Mouse (Mus musculus): ENCODE measurements around the gene Gp1ba. TPM values are rescaled to one million over a fixed set of nuclear protein-coding genes. Genes with fewer than 3 reads are reported as not detected.

The Gp1ba gene
- under 1 TPM; 0.32 to 0.39 TPM for total RNA-seq (2021)
- long read RNA-seq, experiment 1, result 0 reads
- long read RNA-seq, experiment 2, partial matches to known transcripts, result 0 of 1 reads
- long read RNA-seq, experiment 2, other reads (novel, unspliced or antisense), result 1 of 1 reads

DNA sequence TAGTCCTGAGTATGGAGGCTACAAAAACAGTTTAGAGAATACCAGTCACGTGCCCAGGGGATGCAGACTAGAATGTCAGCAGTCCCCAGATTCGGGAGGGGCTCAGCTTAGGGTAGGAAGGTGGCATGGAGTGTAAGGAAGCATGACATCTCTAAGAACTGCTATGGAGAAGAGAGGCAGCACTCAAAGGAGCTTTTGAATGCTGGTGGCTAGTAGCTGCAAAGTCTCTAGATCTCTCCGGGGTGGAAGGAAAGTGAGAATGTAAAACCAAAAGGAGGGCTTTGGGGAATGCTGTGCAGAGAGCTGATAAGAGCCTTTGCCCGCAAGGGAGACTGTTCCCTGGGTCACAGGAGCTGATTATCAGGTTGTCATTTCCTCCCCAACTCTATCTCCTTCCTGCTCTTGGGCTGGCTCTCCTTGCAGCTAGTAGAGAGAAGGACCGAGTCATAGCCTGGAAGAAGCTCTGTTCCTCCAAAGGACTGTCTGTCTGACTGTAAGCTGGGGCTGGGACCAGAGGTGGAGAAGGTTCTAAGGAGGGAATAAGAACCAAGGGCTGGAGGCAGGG lies at the start of gene Gp1ba:
TSS of gene Gp1ba (plus strand) at position 409 of the 565 bp plus-strand sequence.
- DNase-seq (ENCODE audit: low spot score in 2 of 2), result no peak

DNA sequence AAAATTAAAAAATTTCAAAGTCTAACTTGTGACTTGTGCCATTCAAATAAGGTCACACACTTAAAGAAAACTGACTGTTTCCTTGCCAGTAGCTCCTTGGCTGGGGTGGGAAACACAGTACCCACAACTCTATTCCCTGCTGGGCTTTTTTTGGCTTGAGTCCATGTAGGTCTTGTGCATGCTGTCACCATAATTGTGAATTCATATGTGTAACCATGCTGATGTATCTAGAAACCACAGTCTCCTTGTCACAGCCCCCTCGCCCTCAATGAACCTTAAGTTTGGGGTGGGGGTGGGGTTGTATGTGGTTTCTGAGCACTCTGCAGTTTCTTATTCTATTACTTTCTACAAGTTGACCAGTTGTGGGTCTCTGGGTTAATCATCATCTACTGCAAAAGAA lies 47.2 kb upstream of the Gp1ba start:
- DNase-seq (ENCODE audit: low spot score in 2 of 2), result no peak

- peak in 1 of 2 experiments; percentile 14 for DNase-seq (ENCODE audit: low spot score in 2 of 2)
Measured at GRCm38 (mm10) chr11:70594253-70594989, 44.5 kb upstream of the Gp1ba start.

DNA sequence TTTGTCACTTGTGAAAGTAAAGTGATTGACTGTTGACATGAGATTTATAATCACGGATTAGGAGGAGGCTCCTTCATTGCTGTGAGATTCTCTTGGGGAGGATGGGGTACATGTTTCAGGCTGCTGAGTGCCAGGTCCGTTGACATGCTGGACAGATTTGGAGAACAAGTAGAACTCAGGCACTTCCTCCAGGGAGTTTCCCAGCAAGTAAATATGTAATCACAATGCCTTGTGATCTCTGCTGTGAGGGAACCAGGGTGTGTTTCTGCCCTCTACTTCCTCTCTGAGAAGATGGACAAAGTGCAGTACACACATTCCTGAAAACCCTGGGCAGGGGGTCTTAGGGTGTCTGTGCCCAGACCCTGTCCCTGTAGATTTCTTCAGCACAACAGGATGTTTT lies 43.3 kb upstream of the Gp1ba start:
- DNase-seq (ENCODE audit: low spot score in 2 of 2), result no peak

DNA sequence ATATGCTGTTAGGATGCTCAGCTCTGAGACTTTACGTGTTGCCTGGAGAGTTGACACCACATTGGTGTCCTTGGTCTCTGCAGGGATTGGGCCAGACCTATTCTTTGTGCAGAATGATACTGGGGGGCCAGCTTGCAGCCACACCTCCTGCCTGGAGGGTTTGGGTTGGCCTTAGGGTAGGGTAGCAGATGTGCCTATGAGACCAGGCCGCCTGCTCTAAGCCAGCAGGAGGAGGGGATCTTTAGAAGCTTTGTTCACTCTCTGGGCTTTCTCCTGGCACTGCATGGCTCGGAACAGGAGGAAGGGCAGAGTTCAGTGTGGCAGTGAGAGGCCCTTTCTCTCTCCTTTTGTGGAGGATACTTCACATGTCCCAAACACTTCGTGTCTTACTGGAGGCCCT lies 42.8 kb upstream of the Gp1ba start:
- no peak for DNase-seq (ENCODE audit: low spot score in 2 of 2)

DNA sequence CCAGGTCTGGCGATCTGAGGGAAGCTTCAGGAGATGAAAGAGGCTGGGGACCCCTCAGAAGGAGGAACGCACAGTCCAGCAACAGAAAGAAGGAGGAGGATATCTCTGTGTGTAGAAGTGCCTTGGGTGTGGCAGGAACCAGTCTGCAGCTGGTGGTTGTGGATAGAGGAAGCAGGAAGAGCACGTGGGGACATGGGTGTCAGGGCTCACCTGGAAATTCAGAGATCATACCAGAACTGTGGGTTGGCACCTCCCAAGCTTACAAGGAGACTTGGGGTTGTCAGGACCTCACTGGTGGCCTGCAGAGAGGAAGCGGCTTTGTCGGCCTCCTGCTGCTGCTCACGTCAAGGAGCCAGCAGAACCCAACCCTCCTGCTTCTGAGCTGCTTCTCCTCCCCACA lies 41.6 kb upstream of the Gp1ba start:
- no peak for DNase-seq (ENCODE audit: low spot score in 2 of 2)

DNA sequence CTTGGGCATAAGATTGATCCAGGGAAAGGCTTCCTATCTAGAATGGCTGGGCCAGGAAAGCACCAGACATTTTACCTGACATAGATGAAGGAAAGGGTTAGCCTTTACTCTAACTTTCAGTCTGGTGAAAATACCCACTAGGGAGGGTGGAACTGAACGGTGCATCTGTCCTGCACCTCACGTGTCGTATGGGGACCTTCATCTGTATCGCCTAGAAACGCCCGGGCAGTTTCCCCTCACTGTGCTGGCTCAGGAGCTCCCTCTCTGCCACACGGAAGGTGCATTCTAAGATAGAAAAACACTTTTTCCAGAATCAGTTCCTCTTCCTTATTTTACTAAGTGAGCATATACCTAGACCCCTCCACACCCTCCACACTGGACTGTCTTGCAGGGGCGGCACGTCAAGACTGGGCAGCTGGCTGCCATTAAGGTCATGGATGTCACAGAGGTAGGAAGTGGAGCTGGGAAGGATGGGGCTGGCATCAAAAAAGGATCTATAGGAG lies 40.4 kb upstream of the Gp1ba start:
- DNase-seq (ENCODE audit: low spot score in 2 of 2), result no peak

- peak in 1 of 2 experiments; percentile 74 for DNase-seq (ENCODE audit: low spot score in 2 of 2)
Measured at GRCm38 (mm10) chr11:70605024-70605566, 33.8 kb upstream of the Gp1ba start.

- DNase-seq (ENCODE audit: low spot score in 2 of 2), result no peak
Measured at GRCm38 (mm10) chr11:70606717-70607116, 32.2 kb upstream of the Gp1ba start.

GRCm38 (mm10) chr11:70607611-70608010 lies 31.3 kb upstream of the Gp1ba start:
- DNase-seq (ENCODE audit: low spot score in 2 of 2), result no peak

DNA sequence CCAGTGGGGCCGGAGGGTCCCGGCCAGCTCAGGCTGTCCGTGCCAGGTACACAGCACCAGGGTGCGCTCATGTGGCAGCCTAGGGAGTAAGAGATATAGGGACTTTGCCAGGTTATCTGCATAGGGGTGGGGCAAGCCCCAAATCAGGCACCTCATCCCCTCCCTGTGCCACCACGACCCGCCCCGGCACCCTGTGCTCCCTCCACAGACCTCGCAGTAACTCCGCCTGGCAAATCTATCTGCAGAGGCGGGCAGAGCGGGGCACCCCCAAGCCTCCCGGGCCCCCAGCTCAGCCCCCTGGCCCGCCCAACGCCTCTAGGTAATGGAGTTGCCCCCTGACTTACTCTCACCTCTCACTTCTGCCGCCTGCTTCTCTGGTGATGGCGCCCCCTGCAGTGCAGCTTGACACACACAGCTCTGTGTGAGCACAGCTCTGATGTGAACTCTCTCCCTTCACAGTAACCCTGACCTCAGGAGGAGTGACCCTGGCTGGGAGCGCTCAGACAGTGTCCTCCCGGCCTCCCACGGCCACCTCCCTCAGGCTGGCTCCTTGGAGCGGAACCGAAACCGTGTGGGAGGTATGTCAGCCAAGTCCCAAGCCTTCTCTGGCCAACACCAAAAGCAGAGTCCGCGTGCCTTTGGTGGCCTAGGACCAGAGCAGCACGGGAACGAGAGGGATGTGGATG lies 30.4 kb upstream of the Gp1ba start:
- no peak for DNase-seq (ENCODE audit: low spot score in 2 of 2)

GRCm38 (mm10) chr11:70610752-70611151 lies 28.2 kb upstream of the Gp1ba start:
- no peak for DNase-seq (ENCODE audit: low spot score in 2 of 2)

DNA sequence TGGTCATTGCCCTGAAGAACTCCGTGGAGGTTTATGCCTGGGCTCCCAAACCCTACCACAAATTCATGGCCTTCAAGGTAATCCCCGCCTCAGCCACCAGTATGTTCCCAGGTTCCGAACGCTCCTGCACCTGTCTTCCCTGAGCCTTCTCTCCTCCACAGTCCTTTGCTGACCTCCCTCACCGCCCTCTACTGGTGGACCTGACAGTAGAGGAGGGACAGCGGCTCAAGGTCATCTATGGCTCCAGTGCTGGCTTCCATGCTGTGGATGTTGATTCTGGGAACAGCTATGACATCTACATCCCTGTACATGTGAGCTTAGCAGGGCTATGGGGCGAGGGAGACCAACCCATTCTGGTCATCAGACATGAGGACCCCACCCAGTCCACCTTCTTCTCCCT lies 26.4 kb upstream of the Gp1ba start:
- DNase-seq (ENCODE audit: low spot score in 2 of 2), result no peak

DNA sequence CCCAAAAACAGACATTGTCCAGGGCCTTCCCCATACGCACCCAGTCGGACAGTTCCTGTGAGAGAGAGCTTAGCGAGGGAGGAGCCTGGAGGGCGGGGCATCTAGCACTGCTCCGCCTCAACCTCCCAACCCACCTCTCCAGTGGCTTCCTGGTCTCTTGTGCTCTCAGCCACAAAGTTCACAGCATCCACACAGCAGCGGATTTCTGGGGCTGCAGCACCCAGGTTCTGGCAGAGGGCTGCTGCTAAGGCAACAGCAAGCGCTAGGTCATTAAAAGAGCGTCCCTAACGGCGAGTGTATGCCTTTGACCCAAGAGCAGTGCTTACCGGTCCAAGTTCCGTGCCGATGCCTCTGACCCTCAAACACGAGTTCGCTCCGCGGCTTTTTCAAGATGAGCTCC lies 23.8 kb upstream of the Gp1ba start:
- peak in 1 of 2 experiments; percentile 64 for DNase-seq (ENCODE audit: low spot score in 2 of 2)

GRCm38 (mm10) chr11:70615516-70616093 lies 23.3 kb upstream of the Gp1ba start, which contains the start of gene 4930544D05Rik:
Gene 4930544D05Rik (plus strand): TSS chr11:70615848.
- DNase-seq (ENCODE audit: low spot score in 2 of 2), result no peak

DNA sequence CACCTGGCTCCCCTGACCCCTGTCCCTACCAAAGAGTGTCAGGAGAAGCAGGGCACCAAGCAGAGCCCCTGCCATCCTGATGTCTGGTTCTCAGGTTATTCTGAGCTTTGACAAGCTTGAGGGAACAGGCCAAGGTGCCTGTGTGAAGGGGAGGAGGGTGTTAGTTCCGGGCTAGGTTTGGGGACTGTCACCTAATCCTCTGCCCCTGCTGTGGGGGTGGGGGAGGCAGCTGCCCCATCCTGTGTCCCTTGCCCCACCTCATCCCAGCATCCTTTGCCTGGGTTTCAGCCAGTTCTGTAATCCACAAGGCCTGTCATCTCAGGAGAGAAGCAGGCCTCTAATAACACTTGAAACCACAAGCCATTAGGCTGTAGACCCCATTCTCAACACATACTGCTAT lies 19.8 kb upstream of the Gp1ba start, which contains the start of gene Chrne:
TSS of gene Chrne (minus strand) at position 116 of the 400 bp plus-strand sequence.
- DNase-seq (ENCODE audit: low spot score in 2 of 2), result no peak

DNA sequence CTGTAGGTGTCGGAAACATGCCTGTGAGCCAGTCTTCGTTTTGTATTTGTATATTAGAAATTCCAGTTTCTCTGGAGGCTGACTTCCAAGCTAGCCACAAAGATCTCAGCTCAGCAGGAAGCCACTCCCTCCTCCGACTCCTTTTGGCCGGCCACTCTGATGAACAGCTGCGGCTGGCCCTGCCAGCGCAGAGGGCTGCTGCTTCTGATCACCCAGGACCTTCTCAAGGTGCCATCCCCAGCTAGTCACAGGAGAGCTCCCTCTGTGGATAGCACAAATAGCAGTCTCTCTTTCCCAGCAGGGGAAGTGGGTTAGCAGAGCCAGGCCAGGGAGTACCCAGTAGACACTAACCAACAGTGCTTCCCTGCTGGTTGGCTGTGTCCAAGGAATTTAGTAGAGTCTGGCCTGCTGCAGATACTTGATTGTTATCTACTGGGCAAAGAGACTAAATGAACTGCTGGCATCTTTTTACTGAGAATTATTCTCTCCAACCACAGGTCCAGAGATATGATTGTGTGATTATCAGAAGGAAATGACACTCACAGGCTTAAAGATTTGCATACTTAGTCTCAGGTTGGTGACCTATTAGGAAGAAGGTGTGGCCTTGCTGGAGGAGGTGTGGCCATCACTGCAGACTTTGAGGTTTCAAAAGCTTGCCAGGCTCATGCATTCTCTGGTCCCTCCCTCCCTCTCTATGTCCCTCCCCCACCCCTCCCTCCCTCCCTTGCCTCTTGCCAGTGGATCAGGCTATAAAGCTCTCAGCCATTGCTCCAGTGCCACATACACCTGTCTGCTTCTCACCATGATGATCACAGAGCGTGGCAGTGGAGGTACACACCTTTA lies 16.7 kb upstream of the Gp1ba start:
- no peak for DNase-seq (ENCODE audit: low spot score in 2 of 2)

DNA sequence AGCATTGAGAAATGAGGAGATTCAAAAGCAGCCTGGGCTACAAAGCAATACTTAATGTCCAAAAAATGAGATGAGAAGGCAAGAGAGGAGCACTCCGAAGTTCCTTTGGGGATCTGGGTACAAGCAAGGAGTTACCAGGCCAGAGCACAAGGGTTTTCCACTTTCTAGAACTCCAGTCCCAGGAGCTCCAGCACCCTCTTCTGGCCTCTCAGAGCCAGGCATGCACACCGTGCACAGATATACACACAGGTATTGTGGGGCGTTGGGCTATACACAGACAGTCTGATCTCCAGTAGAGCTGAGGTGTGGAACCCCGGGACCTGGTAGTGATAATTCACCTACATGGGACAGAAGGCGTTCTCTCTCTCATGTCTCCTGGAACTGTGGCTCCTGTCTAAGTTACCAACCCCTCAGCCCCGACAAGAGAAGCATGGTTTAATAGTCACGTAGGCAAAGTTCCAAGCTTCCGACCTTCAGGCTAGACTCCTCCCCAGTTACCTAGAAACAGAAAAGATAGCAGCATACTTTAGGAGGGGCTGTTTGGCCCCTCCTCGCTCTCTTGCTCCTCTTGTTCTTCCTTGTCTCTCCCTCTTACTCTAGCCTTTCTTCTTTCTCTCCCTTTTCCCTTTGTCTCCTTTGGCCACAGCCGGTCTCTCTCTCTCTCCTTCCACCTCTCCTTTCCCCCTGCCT lies 15.7 kb upstream of the Gp1ba start:
- DNase-seq (ENCODE audit: low spot score in 2 of 2), result no peak

GRCm38 (mm10) chr11:70625473-70625872 lies 13.4 kb upstream of the Gp1ba start:
- no peak for DNase-seq (ENCODE audit: low spot score in 2 of 2)

- DNase-seq (ENCODE audit: low spot score in 2 of 2), result no peak
Measured at GRCm38 (mm10) chr11:70626877-70627276, 12.0 kb upstream of the Gp1ba start.
